Comparison of ENCODE assay signal across 7 mouse cellular contexts in genomic region chr1:105934171-105934570, GRCm38 (mm10). TPM values are rescaled to one million over a fixed set of nuclear protein-coding genes. Genes with fewer than 3 reads are reported as not detected.
DNase-seq lines count a peak whose midpoint lies in the region; ATAC-seq and TF ChIP-seq lines count a peak whose summit lies in the region.
"Not testable (repeated sequence)": the region's sequence is repeated elsewhere in the genome, so short reads cannot be mapped to it uniquely, and the experiment has no call there.

No protein-coding gene starts in this region.

- H3K4me1 ChIP-seq in embryonic facial prominence, embryonic 14.5 days (ENCODE audit: control insufficient read depth, insufficient read depth, low read length); forebrain, postnatal 0 days (ENCODE audit: insufficient read depth); hindbrain, embryonic 11.5 days (replicated peaks; ENCODE audit: control insufficient read depth, insufficient read depth, low read length); midbrain, embryonic 11.5 days (ENCODE audit: control insufficient read depth, insufficient read depth, low read length); neural tube, embryonic 11.5 days (ENCODE audit: control insufficient read depth, insufficient read depth, low read length): not testable (repeated sequence)

- H3K27me3 ChIP-seq in embryonic facial prominence, embryonic 14.5 days (replicated peaks; ENCODE audit: control insufficient read depth, insufficient read depth, low read length); forebrain, postnatal 0 days (ENCODE audit: insufficient read depth, low read length); hindbrain, embryonic 11.5 days (ENCODE audit: control insufficient read depth, insufficient read depth, low read length); midbrain, embryonic 11.5 days (ENCODE audit: control insufficient read depth, insufficient read depth, low read length); neural tube, embryonic 11.5 days (ENCODE audit: control insufficient read depth, insufficient read depth, low read length): not testable (repeated sequence)

- H3K9ac ChIP-seq in embryonic facial prominence, embryonic 14.5 days (ENCODE audit: low read depth, low read length); forebrain, postnatal 0 days; hindbrain, embryonic 11.5 days (ENCODE audit: low read depth, low read length); midbrain, embryonic 11.5 days (ENCODE audit: low read length); neural tube, embryonic 11.5 days (ENCODE audit: low read length): not testable (repeated sequence)

- not testable (repeated sequence) for TF ChIP-seq CTCF in forebrain, postnatal 0 days (IDR thresholded peaks at IDR 0.05; ENCODE audit: low read depth)

- ATAC-seq in embryonic facial prominence, embryonic 14.5 days (ENCODE audit: low read depth); forebrain, postnatal 0 days; hindbrain, embryonic 11.5 days (ENCODE audit: low FRiP score); midbrain, embryonic 11.5 days (ENCODE audit: low FRiP score); neural tube, embryonic 11.5 days (ENCODE audit: insufficient read depth, low FRiP score, low TSS enrichment): not testable (repeated sequence)

- H3K9me3 ChIP-seq in embryonic facial prominence, embryonic 14.5 days (ENCODE audit: control insufficient read depth, low read length); forebrain, postnatal 0 days (ENCODE audit: low read length); hindbrain, embryonic 11.5 days (ENCODE audit: control insufficient read depth, low read length); midbrain, embryonic 11.5 days (ENCODE audit: control insufficient read depth, low read length); neural tube, embryonic 11.5 days (ENCODE audit: control insufficient read depth, low read length): not testable (repeated sequence)

- peak; percentile 91 for DNase-seq in embryo, embryonic 11 days
- DNase-seq in embryonic facial prominence, embryonic 14.5 days (ENCODE audit: low spot score): peak; percentile 23
- peak; percentile 23 for DNase-seq in forebrain, postnatal 0 days
- peak; percentile 67 for DNase-seq in hindbrain, embryonic 11.5 days (ENCODE audit: low spot score)
- peak; percentile 91 for DNase-seq in midbrain, embryonic 11.5 days (ENCODE audit: low spot score, missing footprints)
- DNase-seq in neural tube, embryonic 11.5 days (ENCODE audit: low spot score): peak; percentile 84
- peak; percentile 70 for DNase-seq in thymus, postnatal 0 days (ENCODE audit: low spot score)

- not testable (repeated sequence) for H3K36me3 ChIP-seq in embryonic facial prominence, embryonic 14.5 days (ENCODE audit: control insufficient read depth, insufficient read depth, low read length); forebrain, postnatal 0 days (ENCODE audit: insufficient read depth); hindbrain, embryonic 11.5 days (ENCODE audit: control insufficient read depth, insufficient read depth, low read length); midbrain, embryonic 11.5 days (ENCODE audit: control insufficient read depth, insufficient read depth, low read length); neural tube, embryonic 11.5 days (ENCODE audit: control insufficient read depth, insufficient read depth, low read length)

- not testable (repeated sequence) for H3K27ac ChIP-seq in embryonic facial prominence, embryonic 14.5 days (replicated peaks; ENCODE audit: low read depth, low read length); forebrain, postnatal 0 days (ENCODE audit: low read depth, low read length); hindbrain, embryonic 11.5 days (ENCODE audit: low read depth, low read length); midbrain, embryonic 11.5 days (ENCODE audit: low read depth, low read length); neural tube, embryonic 11.5 days (ENCODE audit: low read depth, low read length)

- not testable (repeated sequence) for H3K4me2 ChIP-seq in embryonic facial prominence, embryonic 14.5 days (ENCODE audit: low read depth, low read length); forebrain, postnatal 0 days (ENCODE audit: low read depth); hindbrain, embryonic 11.5 days (replicated peaks; ENCODE audit: low read depth, low read length); midbrain, embryonic 11.5 days; neural tube, embryonic 11.5 days (ENCODE audit: low read depth)

- H3K4me3 ChIP-seq in embryonic facial prominence, embryonic 14.5 days (ENCODE audit: low read depth, low read length); forebrain, postnatal 0 days (ENCODE audit: low read depth, low read length); hindbrain, embryonic 11.5 days (ENCODE audit: low read depth, low read length); midbrain, embryonic 11.5 days (ENCODE audit: low read depth, low read length); neural tube, embryonic 11.5 days (ENCODE audit: low read depth, low read length): not testable (repeated sequence)

- WGBS in embryonic facial prominence, embryonic 14.5 days: 92% methylated on average over 2 of the region's 2 CpGs
- 93% methylated on average over 2 of the region's 2 CpGs for WGBS in forebrain, postnatal 0 days
- WGBS in hindbrain, embryonic 11.5 days: 91% methylated on average over 2 of the region's 2 CpGs
- WGBS in midbrain, embryonic 11.5 days: 95% methylated on average over 2 of the region's 2 CpGs
- 92% methylated on average over 2 of the region's 2 CpGs for WGBS in neural tube, embryonic 11.5 days

RNA-seq across cellular contexts. Expression of gene Zcchc2, which starts 56.0 kb away (rescaled TPM):
- 2.8 TPM in 2 replicates for polyA plus RNA-seq in embryonic facial prominence, embryonic 14.5 days (2014; fragmentation: Nextera tagmentation; extraction: Ambion mirVana)
- total RNA-seq in forebrain, postnatal 0 days (2014; rRNA removed): 11.8 and 14.2 TPM in 2 replicates
- 1.4 and 2.0 TPM in 2 replicates for polyA plus RNA-seq in forebrain, postnatal 0 days (2015; fragmentation: Nextera tagmentation; extraction: Ambion mirVana)
- polyA plus RNA-seq in hindbrain, embryonic 11.5 days (2014; fragmentation: Nextera tagmentation; extraction: Ambion mirVana): 2.3 and 2.9 TPM in 2 replicates
- 1.7 and 1.8 TPM in 2 replicates for polyA plus RNA-seq in midbrain, embryonic 11.5 days (2014; fragmentation: Nextera tagmentation; extraction: Ambion mirVana)
- 1.9 and 2.6 TPM in 2 replicates for polyA plus RNA-seq in neural tube, embryonic 11.5 days (2014; fragmentation: Nextera tagmentation; extraction: Ambion mirVana)
- polyA plus RNA-seq in thymus, postnatal 0 days (2015; fragmentation: Nextera tagmentation; extraction: Ambion mirVana): 3.7 and 5.3 TPM in 2 replicates

Comparison
In these comparisons a context has a peak if more than half of its experiments do, and no peak if none do; other contexts are left out.
1. DNase-seq: peak in every context shown above with its lines; median percentile 91 in embryo, embryonic 11 days; 91 in midbrain, embryonic 11.5 days; 84 in neural tube, embryonic 11.5 days; 70 in thymus, postnatal 0 days; 67 in hindbrain, embryonic 11.5 days; 23 in embryonic facial prominence, embryonic 14.5 days; 23 in forebrain, postnatal 0 days.